Mouse (Mus musculus) spleen, embryonic (tissue): Measurements from ENCODE around the gene 1700123K08Rik.
"Not testable (repeated sequence)": the region's sequence is repeated elsewhere in the genome, so short reads cannot be mapped to it uniquely, and the experiment has no call there.

Experiments used
- CTCF ChIA-PET: fragments of 350-600 bp; sonication (Branson Sonifier 250); formaldehyde crosslinking; loops from one replicate; lab custom pipeline; 2022; lab: Charles Lee

1700123K08Rik gene

GRCm38 (mm10) chr5:138564612-138565011 lies at the start of gene 1700123K08Rik:
Gene 1700123K08Rik (minus strand): TSS chr5:138564712.
- CTCF ChIA-PET, result not testable (repeated sequence)

DNA sequence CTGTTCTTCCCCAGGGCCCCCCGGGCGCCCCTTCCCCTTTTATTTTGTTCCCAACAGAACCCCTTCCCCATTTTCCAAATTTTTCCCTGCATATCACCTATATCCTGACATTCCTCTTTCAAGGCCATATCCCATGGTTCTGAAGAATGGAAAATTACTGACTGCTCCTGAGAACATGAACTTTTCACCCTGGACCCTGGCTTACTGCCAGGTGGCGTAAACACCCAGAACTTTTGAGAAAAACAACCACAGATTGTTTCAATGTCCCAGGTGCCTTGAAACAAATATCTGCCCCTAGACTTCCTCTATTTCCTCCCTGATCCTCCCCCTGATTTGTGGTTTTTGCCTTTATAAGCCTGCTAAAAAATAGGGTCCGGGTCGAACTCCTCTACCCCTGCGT lies 22.9 kb upstream of the 1700123K08Rik start:
- CTCF ChIA-PET, result no interaction called here

GRCm38 (mm10) chr5:138571623-138572022 lies 7.1 kb upstream of the 1700123K08Rik start:
- CTCF ChIA-PET, result no interaction called here

- CTCF ChIA-PET, result no interaction called here
These were observed 11.8 kb downstream of the 1700123K08Rik start for GRCm38 (mm10) chr5:138552718-138553117.

- CTCF ChIA-PET, result no interaction called here
These were observed 32.0 kb downstream of the 1700123K08Rik start for GRCm38 (mm10) chr5:138532491-138532890.
